Mouse (Mus musculus): ENCODE results near the gene Vwa2.

DNA sequence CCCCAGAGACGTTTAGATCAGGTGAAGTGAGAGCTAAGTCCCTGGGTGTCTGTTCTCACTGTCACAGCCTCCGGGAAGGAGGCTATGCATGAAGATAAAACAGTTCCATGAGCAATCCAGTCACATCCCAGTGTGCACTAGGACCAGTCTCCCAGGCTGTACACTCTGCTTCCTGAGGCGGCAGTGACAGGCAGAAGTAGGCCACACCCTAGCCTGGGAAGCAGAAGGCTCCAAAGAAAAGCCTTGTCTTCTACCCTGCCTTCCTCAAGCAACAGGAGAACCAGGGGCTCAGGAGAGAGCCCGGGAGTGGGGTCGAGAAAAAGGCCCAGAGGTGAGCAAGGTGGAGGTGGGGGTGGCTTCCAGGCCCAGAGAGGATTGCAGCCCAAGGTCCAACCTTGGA lies 47.7 kb downstream of the Vwa2 start:
- no peak for TF ChIP-seq CTCF (IDR thresholded peaks at IDR 0.05; ENCODE audit: control insufficient read depth, insufficient read depth, insufficient read length)
- TF ChIP-seq USF1 (IDR thresholded peaks at IDR 0.05; ENCODE audit: low read depth): no peak

Measured in C2C12 (cell line).